Mouse (Mus musculus) urinary bladder, postnatal 4 days (tissue): ENCODE measurements around the gene Olfr1366.
A peak's percentile ranks its signal among the peaks of the same experiment; 100 is the strongest.
"Not testable (repeated sequence)": the region's sequence is repeated elsewhere in the genome, so short reads cannot be mapped to it uniquely, and the experiment has no call there.

Experiments used
- DNase-seq, 2 experiments: peaks; one replicate each; pipeline ENCODE4 v3.0.0; 2021 to 2022; ENCODE audit warnings: low spot score in 2 of 2

Gene Olfr1366

DNA sequence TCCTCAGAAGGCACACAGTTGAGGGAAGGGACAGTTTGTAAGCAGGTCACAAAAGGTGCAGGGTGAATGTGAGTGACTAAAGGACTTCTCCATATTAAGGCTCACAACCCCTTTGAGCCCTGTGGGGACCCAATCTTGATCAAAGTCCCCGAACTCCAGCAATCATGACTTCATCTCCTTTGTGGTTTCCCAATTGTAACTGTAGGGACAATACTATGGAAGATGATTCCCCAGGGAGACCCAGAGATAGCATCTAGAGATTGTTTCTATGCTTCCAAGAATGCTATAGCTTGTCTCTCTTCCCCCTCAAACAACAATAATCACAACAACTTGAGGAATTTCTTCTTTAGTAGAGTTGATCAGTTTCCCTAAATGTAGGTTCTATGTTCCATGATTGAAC is at the start of gene Olfr1366:
Gene Olfr1366, minus strand, starts transcription at position 101 of the 400 bp plus-strand sequence.
- no peak for DNase-seq

DNA sequence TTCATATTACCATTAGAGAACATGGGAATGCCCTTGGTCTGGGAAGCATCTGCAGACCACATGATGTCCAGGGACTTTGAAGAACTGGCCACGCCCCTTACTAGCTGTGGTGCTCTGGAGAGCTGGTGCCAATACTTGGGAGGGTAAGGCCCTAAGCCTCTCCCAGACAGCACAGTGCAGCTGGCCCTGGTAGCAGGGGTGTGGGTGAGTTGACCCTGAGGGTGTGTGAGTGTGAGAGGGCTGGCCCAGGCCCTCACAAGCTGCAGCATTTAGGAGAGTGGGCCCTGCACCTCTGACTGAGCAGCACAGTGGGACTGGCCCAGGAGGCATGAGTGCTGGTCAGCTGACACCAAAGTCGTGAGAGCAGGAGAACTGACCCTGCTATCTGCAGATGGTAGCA is 49.0 kb upstream of the Olfr1366 start:
- no peak for DNase-seq

DNA sequence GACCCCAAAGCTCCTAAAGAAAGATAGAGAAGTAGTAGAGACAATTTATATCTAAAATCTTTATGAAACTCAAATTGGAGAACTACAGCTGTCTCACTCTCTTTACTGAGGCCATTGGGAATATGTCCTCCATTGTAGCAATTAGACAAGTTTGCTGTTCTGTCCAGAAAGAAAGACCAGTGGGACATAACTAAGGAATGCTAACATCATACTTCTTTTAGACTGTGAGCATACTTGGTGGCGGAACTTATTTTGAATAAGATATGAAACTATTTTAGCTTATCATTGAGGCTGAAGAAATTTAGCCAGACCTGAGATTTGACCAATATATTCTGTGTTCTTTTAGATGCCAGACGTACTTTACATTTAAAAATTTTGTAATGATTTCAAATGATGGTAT is 39.1 kb upstream of the Olfr1366 start, which contains the start of gene Olfr1364:
Gene Olfr1364, minus strand, starts transcription at position 101 of the 400 bp plus-strand sequence.
- no peak for DNase-seq

DNA sequence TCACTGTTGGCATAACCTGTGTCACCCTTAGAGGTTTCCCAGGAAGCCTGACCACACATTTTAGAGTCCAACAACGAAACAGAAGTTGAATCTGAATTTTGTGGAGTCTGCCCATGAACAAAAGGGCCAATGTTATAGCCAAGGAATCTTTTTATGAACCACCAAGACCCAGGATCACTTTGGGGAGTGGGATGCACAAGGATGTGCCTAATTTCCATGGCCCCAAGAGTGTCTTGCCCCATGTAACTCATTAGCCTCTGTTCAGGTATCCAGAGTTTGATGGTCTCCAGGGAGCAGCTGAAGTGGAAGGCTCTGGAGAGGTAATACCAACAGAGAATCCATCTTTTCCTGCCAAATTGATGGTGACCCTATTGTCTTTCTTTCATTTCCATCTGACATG is 17.2 kb upstream of the Olfr1366 start, which contains the start of gene Olfr1535:
Gene Olfr1535, minus strand, starts transcription at position 101 of the 400 bp plus-strand sequence.
- DNase-seq = no peak

DNA sequence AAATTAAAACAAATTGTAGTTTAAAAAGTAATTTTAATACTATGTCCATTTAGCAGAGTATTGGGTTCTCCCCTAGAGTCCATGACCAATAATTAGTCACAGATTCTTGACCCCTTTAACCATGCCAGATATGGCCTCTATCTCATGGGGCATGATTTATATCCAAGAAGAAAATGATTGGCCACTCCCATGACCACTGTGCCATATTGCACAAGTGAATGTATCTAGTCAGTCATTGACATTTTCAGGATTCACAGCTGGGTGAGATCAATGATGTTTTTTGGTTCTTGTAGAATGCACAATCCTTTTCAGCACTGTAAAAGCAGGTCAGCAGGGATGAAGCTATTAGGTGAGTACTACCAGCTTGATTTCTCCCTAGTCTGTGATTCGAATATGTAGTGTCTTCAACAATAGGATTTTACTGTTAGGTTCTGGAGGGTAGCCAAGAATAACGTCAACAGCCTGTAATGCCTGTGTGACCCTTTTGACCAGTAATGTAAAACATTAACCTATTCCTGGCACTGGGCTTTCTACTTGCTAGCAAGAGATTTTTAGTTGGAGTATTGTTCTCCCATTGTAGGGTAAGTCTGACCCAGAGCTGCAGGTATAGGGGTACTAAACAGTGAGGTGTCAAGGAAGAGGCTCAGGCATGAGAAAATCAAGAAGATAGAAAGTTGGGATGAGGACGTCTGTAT is 8.0 kb upstream of the Olfr1366 start:
- no peak for DNase-seq

DNA sequence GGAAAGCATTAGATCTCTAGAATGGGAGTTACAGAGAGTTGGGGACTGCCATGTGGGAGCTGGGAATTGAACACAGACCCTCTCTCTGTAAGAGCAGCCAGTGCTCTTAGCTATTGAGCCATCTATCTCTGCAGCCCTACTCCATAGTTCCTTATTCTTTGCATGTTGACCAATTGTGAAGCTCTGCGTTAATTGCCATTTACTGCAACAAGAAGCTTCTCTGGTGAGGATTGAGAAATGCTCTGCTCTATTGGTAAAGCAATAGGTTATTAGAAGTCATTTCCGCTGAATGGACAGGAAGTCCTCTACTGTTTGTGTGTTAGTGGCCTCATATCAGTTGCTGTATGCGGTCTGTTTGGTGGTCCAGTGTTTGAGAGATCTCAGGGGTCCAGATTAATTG is 6.9 kb upstream of the Olfr1366 start:
- no peak for DNase-seq

DNA sequence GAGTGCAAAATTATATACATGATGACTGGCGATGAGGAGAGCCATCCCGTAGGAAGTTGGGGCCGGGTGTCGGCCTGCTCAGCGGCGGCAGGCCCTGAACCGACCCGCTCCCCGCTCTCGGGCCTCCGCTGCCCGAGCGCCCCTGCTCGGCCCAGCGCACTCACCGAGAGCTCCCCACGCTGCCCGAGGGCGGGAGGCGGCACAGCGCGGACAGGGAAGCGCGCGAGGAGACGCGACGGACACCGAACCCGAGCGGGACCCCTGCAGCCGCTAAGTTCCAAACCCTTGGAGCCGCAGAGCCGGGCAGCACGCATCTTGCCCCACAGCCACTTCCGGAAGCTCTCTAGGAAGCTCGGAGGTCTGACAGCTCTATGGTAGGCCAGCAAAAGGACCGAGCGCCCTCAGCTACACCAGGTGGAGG is 11.8 kb downstream of the Olfr1366 start, which contains the start of gene Zkscan8:
Gene Zkscan8, minus strand, starts transcription at position 340 of the 421 bp plus-strand sequence.
- peak; percentile 76 to 82 for DNase-seq

DNA sequence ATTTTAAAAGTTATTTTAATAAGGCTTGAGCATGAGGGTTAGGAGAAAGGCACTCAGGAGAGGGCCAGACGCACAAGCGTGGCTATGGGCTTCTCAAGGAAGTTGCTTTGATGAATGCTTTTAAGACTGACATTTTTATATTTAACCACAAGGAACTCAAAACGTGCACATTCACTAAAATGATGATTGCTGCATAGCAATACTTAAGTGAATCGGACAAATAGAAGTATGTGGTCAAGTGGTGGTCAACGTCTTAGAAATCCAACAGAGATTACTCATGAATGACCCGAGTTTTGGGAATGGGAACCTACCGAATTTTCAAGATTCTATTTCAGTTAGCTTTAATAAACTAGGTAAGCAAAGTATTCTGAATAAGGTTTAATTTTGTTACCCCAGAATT is 12.5 kb downstream of the Olfr1366 start:
- DNase-seq = no peak

DNA sequence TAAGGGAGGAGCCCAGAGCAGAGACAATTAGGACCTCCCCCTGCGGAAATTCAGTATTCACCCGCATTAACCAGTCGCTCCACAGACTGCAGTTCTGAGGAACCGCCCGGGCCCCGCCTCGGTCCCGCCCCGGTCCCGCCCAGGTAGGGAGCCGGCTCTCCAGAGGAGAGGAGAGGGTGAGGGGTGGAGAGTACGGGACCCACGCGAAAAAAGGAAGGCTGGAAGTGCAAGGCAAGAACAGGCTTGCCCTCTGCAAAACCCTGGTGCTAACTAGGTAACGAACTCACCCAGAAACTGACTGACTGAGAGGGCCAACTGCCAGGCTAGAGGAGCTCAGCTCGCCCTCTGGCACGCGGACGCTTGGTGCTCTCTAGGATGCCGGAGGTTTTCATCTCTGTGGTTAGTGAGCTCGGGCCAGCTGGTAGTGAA is 36.4 kb downstream of the Olfr1366 start:
- DNase-seq = peak; percentile 75 to 76

DNA sequence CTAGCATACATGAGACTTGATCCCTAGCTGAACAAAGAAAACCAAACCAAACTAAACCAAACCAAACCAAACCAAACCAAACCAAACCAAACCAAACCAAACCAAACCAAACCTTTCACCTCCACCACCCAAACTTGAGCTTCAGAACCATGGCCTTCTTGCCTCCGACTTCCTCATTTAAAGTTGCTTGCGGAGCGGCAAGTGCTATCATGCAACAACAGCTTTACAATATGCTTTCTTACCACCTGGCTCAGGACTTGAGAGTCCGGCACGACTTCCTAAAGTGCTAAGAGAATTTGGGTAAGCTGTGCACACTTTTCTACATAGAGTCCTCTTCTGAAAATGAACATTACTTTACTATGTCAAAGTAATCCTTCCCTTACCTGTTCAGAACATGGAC is 40.3 kb downstream of the Olfr1366 start:
- no peak for DNase-seq

DNA sequence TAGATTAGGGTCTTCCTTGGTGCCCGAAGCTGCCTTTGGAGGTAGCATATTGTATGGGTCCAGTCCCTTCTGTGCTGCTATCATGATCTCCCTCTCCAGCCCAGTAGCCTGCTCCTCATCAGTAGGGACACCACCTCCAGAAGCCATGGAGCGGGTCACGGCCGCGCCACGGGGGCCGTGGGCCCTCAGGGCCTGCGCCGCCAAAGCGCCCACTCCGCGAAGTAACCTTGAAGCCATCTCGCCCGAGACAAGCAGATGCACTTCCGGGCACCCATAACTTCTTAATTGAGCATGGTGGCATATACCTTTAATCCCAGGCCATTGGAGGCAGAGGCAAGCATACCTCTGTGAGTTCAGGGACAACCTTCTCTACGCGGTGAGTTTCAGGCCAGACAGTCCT is 41.4 kb downstream of the Olfr1366 start, which contains the start of gene Gm11273:
Gene Gm11273, minus strand, starts transcription at position 237 of the 400 bp plus-strand sequence.
- not testable (repeated sequence) for DNase-seq

DNA sequence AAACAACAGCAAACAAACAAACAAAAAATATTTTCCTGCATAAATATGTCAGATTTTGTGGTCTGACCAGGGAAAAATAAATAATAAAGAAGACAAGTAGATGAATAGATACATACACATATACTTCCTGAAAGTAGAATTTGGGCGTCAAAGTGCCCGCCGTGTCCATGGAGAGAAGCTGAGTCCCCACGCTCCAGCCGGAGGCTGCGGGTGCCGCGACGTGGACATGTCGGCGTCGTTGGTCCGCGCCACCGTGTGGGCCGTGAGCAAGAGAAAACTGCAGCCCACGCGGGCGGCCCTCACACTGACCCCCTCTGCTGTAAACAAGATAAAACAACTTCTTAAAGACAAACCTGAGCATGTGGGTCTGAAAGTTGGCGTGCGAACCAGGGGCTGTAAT is 47.5 kb downstream of the Olfr1366 start, which contains the start of gene AK157302:
Gene AK157302, plus strand, starts transcription at position 144 of the 400 bp plus-strand sequence.
- DNase-seq = no peak

DNA sequence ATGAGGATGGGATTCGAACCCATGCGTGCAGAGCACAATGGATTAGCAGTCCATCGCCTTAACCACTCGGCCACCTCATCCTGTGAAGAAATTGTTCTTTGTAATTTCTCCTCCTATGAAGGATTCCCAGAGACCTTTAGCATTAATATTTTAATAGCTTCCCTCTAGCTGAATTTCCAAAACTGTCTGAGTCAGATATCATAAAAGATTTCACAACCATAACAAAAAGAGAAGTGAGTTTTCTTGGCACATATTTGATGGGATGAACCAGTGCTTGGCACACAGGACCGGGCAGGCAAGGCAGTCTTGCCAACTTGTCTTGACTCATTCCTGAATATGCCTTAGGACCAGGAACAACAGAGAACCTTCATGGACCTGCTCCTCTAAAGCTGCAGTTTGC is 49.8 kb downstream of the Olfr1366 start:
- no peak for DNase-seq

DNA sequence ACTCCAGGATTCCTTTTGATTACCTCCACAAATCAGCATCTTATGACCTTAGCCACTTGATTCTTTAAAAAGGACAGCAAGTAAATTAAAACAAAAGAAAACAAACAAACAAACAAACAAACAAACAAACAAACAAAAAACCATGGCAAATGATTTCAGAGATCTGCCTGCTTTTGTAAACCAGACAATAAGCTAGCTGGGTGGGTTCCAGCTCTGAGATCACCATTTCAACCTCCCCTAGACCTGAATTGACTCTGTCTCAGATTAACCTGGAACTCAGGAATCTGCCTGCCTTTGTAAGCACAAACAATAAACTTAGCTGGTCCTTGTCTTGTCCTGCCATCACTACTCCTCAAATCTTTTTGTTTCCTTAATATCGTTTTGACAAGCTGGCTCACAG is 55.7 kb downstream of the Olfr1366 start:
- no peak for DNase-seq
